Mouse (Mus musculus): ENCODE data around the gene Tango6. TPM values are rescaled to one million over a fixed set of nuclear protein-coding genes. Genes with fewer than 3 reads are reported as not detected.

Tango6 gene
- polyA plus RNA-seq (2016; fragmentation: Nextera tagmentation; extraction: Ambion mirVana) = 12.8 and 13.3 TPM in 2 replicates

- Histone ChIP-seq H3K27me3 (no peaks in the 10 kb centered on the region), H3K9me3 (peaks cover 5% of the 10 kb centered on the region; the same call in 1 of the 2 replicates), H3K27ac (peak within 1 kb of the TSS; percentile 96), H3K36me3 (no peaks in the 10 kb centered on the region), H3K4me1 (replicated peaks) (peaks cover 11% of the 10 kb centered on the region), H3K9ac (replicated peaks) (peak within 1 kb of the TSS; percentile 84), H3K4me2 (peak within 1 kb of the TSS; percentile 53), H3K4me3 (replicated peaks) (peak within 1 kb of the TSS; percentile 71)
- WGBS = under 1% methylated on average over 50 of the region's 50 CpGs
- peak; percentile 90 for ATAC-seq (ENCODE audit: insufficient number of reproducible peaks, insufficient read depth, low FRiP score, low TSS enrichment, low read depth)
Measured at GRCm38 (mm10) chr8:106682971-106683668, at the start of gene Tango6. TSS of gene Tango6 (plus strand) at chr8:106683068.

GRCm38 (mm10) chr8:106633361-106634158 is 49.3 kb upstream of the Tango6 start:
- Histone ChIP-seq H3K36me3 (no peaks in the 10 kb centered on the region), H3K27me3 (peaks cover 2% of the 10 kb centered on the region), H3K4me3 (replicated peaks) (no peak overlapping the region), H3K4me1 (replicated peaks) (peaks cover 14% of the 10 kb centered on the region), H3K9ac (replicated peaks) (no peak overlapping the region), H3K4me2 (no peak overlapping the region), H3K27ac (no peak overlapping the region), H3K9me3 (no peaks in the 10 kb centered on the region)
- no peak for ATAC-seq (ENCODE audit: insufficient number of reproducible peaks, insufficient read depth, low FRiP score, low TSS enrichment, low read depth)
- WGBS = 77% methylated on average over 17 of the region's 17 CpGs

- ATAC-seq (ENCODE audit: insufficient number of reproducible peaks, insufficient read depth, low FRiP score, low TSS enrichment, low read depth) = no peak
- Histone ChIP-seq H3K27ac (no peak overlapping the region), H3K36me3 (no peaks in the 10 kb centered on the region), H3K4me1 (replicated peaks) (peaks cover 10% of the 10 kb centered on the region), H3K9me3 (no peaks in the 10 kb centered on the region), H3K9ac (replicated peaks) (no peak overlapping the region), H3K27me3 (peaks cover 2% of the 10 kb centered on the region), H3K4me2 (no peak overlapping the region), H3K4me3 (replicated peaks) (no peak overlapping the region)
- 39% methylated on average over 5 of the region's 5 CpGs for WGBS
Measured at GRCm38 (mm10) chr8:106635284-106635683, 47.6 kb upstream of the Tango6 start.

- H3K27ac ChIP-seq = peak overlapping the region; percentile 68
- H3K9ac ChIP-seq (replicated peaks) = no peak overlapping the region
- no peaks in the 10 kb centered on the region for H3K9me3 ChIP-seq
- no peak overlapping the region for H3K4me3 ChIP-seq (replicated peaks)
- H3K4me1 ChIP-seq (replicated peaks) = peaks cover 9% of the 10 kb centered on the region
- no peak overlapping the region for H3K4me2 ChIP-seq
- WGBS = 89% methylated on average over 4 of the region's 4 CpGs
- no peak for ATAC-seq (ENCODE audit: insufficient number of reproducible peaks, insufficient read depth, low FRiP score, low TSS enrichment, low read depth)
- H3K36me3 ChIP-seq = no peaks in the 10 kb centered on the region
- H3K27me3 ChIP-seq = no peaks in the 10 kb centered on the region
Measured at GRCm38 (mm10) chr8:106637446-106637845, 45.4 kb upstream of the Tango6 start.

- no peak overlapping the region for H3K4me3 ChIP-seq (replicated peaks)
- 70% methylated on average over 7 of the region's 7 CpGs for WGBS
- H3K4me2 ChIP-seq = no peak overlapping the region
- no peaks in the 10 kb centered on the region for H3K36me3 ChIP-seq
- H3K9me3 ChIP-seq = no peaks in the 10 kb centered on the region
- H3K4me1 ChIP-seq (replicated peaks) = peaks cover 5% of the 10 kb centered on the region
- no peak overlapping the region; the same call in 1 of the 2 replicates for H3K27ac ChIP-seq
- H3K27me3 ChIP-seq = no peaks in the 10 kb centered on the region
- no peak overlapping the region for H3K9ac ChIP-seq (replicated peaks)
- no peak for ATAC-seq (ENCODE audit: insufficient number of reproducible peaks, insufficient read depth, low FRiP score, low TSS enrichment, low read depth)
Measured at GRCm38 (mm10) chr8:106638768-106639295, 44.0 kb upstream of the Tango6 start.

- no peak overlapping the region for H3K9ac ChIP-seq (replicated peaks)
- H3K36me3 ChIP-seq = no peaks in the 10 kb centered on the region
- WGBS = 88% methylated on average over 7 of the region's 7 CpGs
- ATAC-seq (ENCODE audit: insufficient number of reproducible peaks, insufficient read depth, low FRiP score, low TSS enrichment, low read depth) = no peak
- H3K4me3 ChIP-seq (replicated peaks) = no peak overlapping the region
- no peak overlapping the region for H3K4me2 ChIP-seq
- H3K27ac ChIP-seq = no peak overlapping the region
- no peaks in the 10 kb centered on the region for H3K9me3 ChIP-seq
- peaks cover 4% of the 10 kb centered on the region for H3K4me1 ChIP-seq (replicated peaks)
- no peaks in the 10 kb centered on the region for H3K27me3 ChIP-seq
Measured at GRCm38 (mm10) chr8:106640212-106640611, 42.7 kb upstream of the Tango6 start.

- Histone ChIP-seq H3K9me3 (no peaks in the 10 kb centered on the region), H3K4me2 (no peak overlapping the region), H3K9ac (replicated peaks) (no peak overlapping the region), H3K36me3 (no peaks in the 10 kb centered on the region), H3K27me3 (no peaks in the 10 kb centered on the region), H3K27ac (no peak overlapping the region), H3K4me1 (replicated peaks) (no peaks in the 10 kb centered on the region; the same call in none of the 2 replicates), H3K4me3 (replicated peaks) (no peak overlapping the region)
- ATAC-seq (ENCODE audit: insufficient number of reproducible peaks, insufficient read depth, low FRiP score, low TSS enrichment, low read depth) = no peak
- 79% methylated on average over 5 of the region's 5 CpGs for WGBS
Measured at GRCm38 (mm10) chr8:106640921-106641320, 41.9 kb upstream of the Tango6 start.

- no peaks in the 10 kb centered on the region for H3K27me3 ChIP-seq
- 67% methylated on average over 2 of the region's 2 CpGs for WGBS
- H3K9me3 ChIP-seq = no peaks in the 10 kb centered on the region
- ATAC-seq (ENCODE audit: insufficient number of reproducible peaks, insufficient read depth, low FRiP score, low TSS enrichment, low read depth) = no peak
- H3K4me3 ChIP-seq (replicated peaks) = no peak overlapping the region
- H3K36me3 ChIP-seq = no peaks in the 10 kb centered on the region
- no peak overlapping the region for H3K9ac ChIP-seq (replicated peaks)
- H3K27ac ChIP-seq = no peak overlapping the region
- no peak overlapping the region for H3K4me2 ChIP-seq
- H3K4me1 ChIP-seq (replicated peaks) = no peaks in the 10 kb centered on the region; the same call in 1 of the 2 replicates
Measured at GRCm38 (mm10) chr8:106642172-106642571, 40.7 kb upstream of the Tango6 start.

- H3K9me3 ChIP-seq = no peaks in the 10 kb centered on the region
- no peak for ATAC-seq (ENCODE audit: insufficient number of reproducible peaks, insufficient read depth, low FRiP score, low TSS enrichment, low read depth)
- H3K27me3 ChIP-seq = no peaks in the 10 kb centered on the region
- H3K9ac ChIP-seq (replicated peaks) = no peak overlapping the region
- H3K27ac ChIP-seq = no peak overlapping the region
- H3K4me1 ChIP-seq (replicated peaks) = no peaks in the 10 kb centered on the region; the same call in 1 of the 2 replicates
- H3K36me3 ChIP-seq = no peaks in the 10 kb centered on the region
- H3K4me3 ChIP-seq (replicated peaks) = no peak overlapping the region
- no peak overlapping the region for H3K4me2 ChIP-seq
- 81% methylated on average over 4 of the region's 4 CpGs for WGBS
Measured at GRCm38 (mm10) chr8:106643100-106643499, 39.8 kb upstream of the Tango6 start.

- Histone ChIP-seq H3K27me3 (no peaks in the 10 kb centered on the region), H3K4me3 (replicated peaks) (no peak overlapping the region), H3K4me1 (replicated peaks) (no peaks in the 10 kb centered on the region), H3K36me3 (no peaks in the 10 kb centered on the region), H3K4me2 (no peak overlapping the region), H3K27ac (no peak overlapping the region), H3K9ac (replicated peaks) (no peak overlapping the region), H3K9me3 (no peaks in the 10 kb centered on the region)
- 72% methylated on average over 3 of the region's 3 CpGs for WGBS
- ATAC-seq (ENCODE audit: insufficient number of reproducible peaks, insufficient read depth, low FRiP score, low TSS enrichment, low read depth) = no peak
Measured at GRCm38 (mm10) chr8:106644957-106645356, 37.9 kb upstream of the Tango6 start.

- Histone ChIP-seq H3K27me3 (no peaks in the 10 kb centered on the region), H3K4me2 (no peak overlapping the region), H3K9ac (replicated peaks) (no peak overlapping the region), H3K4me1 (replicated peaks) (no peaks in the 10 kb centered on the region), H3K36me3 (no peaks in the 10 kb centered on the region), H3K9me3 (no peaks in the 10 kb centered on the region), H3K4me3 (replicated peaks) (no peak overlapping the region), H3K27ac (no peak overlapping the region)
- 95% methylated on average over 2 of the region's 2 CpGs for WGBS
- ATAC-seq (ENCODE audit: insufficient number of reproducible peaks, insufficient read depth, low FRiP score, low TSS enrichment, low read depth) = no peak
Measured at GRCm38 (mm10) chr8:106646153-106646552, 36.7 kb upstream of the Tango6 start.

Data from limb, embryonic 12.5 days (tissue).